Mouse (Mus musculus): ENCODE results near the gene Fam72a.

DNA sequence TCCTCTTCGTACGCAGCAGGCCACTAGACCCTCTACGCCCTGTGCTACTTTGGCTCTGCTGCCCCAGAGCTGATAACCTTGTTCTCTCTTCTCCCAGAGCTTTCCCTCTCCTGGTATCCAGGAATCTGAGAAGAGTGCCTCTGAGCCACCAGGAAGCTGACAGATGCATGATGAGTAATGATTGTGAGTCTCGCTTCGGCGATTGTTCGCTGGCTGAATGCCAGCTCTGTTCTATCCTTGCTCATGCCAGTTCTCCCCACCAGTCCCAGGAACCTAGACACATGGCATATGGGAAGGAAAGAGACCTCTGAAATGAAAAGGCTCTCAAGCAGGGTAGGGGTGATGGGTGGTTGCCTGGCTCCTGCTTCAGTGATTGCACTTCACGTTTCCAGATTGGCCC, 59.1 kb downstream of the Fam72a start:
- TF ChIP-seq MAX (IDR thresholded peaks at IDR 0.05), result no peak
- no peak for TF ChIP-seq CEBPB (IDR thresholded peaks at IDR 0.05; ENCODE audit: low read depth)
- no peak for TF ChIP-seq CTCF (IDR thresholded peaks at IDR 0.05; ENCODE audit: control insufficient read depth, insufficient read depth, insufficient read length)
- TF ChIP-seq FOSL1 (IDR thresholded peaks at IDR 0.05; ENCODE audit: insufficient read depth, low read length, poor library complexity, severe bottlenecking), result no peak

All from C2C12 (cell line).